Mouse (Mus musculus): ENCODE results near the gene Rin2. TPM values are rescaled to one million over a fixed set of nuclear protein-coding genes. Genes with fewer than 3 reads are reported as not detected.

Rin2 gene
- total and polyA plus RNA-seq, 3 experiments, result 0.05 to 0.10 (median 0.08) TPM

DNA sequence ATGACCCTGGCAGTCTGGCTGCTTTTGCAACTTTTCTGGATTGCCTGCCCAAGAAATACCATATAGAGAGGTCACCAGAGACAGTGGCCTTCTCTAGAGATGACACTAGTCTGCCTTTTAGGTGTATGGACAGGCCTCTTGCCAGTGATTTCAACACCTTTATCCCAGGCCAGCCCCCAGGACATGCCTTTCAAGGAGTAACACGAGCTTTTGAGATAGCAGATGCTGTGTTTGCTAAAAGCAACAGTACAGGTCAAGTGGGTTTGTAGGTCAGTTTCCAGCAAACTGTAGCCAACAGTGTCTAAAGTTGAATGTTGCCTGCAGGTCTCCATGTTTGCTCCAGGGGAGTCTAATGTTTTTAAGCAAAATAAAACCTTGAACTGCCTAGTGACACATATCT, 118.7 kb downstream of the Rin2 start:
- H3K4me2 ChIP-seq (ENCODE audit: insufficient read depth, low read depth, poor library complexity, severe bottlenecking), result no peak overlapping the region
- TF ChIP-seq POLR2A (IDR thresholded peaks at IDR 0.05; ENCODE audit: low read depth, low read length), result no peak
- in situ Hi-C loops (cut with MboI; ENCODE audit: low pct_ligation_motif_present, low pct_unique_long_range_greater_than_20kb, low sequenced_read_pairs), result no loop called here

DNA sequence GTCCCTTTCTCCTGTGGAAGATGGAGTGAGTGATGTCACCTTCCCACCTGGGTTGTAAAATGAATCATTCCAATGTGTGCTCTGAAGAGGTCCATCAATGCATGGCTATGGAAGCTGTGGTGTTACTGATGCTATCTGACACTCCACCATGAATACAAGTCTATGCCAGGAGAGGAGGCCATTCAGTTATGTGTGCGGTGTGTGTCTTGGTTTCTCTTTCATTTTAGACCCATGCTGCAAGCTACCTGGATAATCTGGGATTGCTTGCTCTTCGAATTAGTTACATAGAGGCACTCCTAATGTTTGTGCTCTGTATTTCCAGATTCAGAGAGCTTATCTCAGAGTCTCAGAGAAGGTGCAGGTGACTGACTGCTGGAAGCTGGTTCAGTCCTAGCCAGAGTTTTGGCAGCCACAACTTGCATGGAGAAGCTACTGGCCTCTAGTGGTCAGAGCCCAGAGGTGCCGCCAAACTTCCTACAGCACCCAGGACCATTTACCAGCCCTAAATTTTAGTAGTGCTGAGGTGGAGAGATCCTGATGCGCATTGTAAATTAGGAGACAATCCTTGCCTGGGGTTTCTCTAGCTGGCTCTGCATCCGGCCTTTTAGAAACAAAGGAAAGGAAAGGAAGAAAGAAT, 119.4 kb downstream of the Rin2 start:
- H3K27ac ChIP-seq (ENCODE audit: insufficient read depth, low read depth), result no peak overlapping the region
- no peaks in the 10 kb centered on the region for H3K9me3 ChIP-seq (replicated peaks; ENCODE audit: low read length)
- peak; percentile 55 for DNase-seq (ENCODE audit: extremely low read depth)
- no peak overlapping the region for H3K9ac ChIP-seq (ENCODE audit: insufficient read depth, low read depth)
- H3K27me3 ChIP-seq (replicated peaks), result no peaks in the 10 kb centered on the region
- H3K79me2 ChIP-seq (replicated peaks; ENCODE audit: control insufficient read depth, extremely low read depth, insufficient read depth, poor library complexity, severe bottlenecking), result no peaks in the 10 kb centered on the region
- peaks cover 0 to 15% of the 10 kb centered on the region in 2 experiments; a peak in 1 of 4 replicates for H3K4me1 ChIP-seq (ENCODE audit: control insufficient read depth in 1 of 2, insufficient read depth in 2 of 2)
- in situ Hi-C loops (cut with MboI; ENCODE audit: low pct_ligation_motif_present, low pct_unique_long_range_greater_than_20kb, low sequenced_read_pairs) (no loop called here), dilution Hi-C loops (cut with MboI; ENCODE audit: extremely low pct_ligation_motif_present, extremely low pct_unique_long_range_greater_than_20kb, low sequenced_read_pairs) (no loop called here)
- peak overlapping the region; percentile 19; the same call in 1 of the 2 replicates for H3K4me2 ChIP-seq (ENCODE audit: insufficient read depth, low read depth, poor library complexity, severe bottlenecking)
- H3K36me3 ChIP-seq (replicated peaks in 1 of 2; ENCODE audit: control insufficient read depth in 1 of 2, insufficient read depth in 1 of 2, low read length in 1 of 2), result no peaks in the 10 kb centered on the region
- peak; percentile 72 for TF ChIP-seq SMC3 (IDR thresholded peaks at IDR 0.05; ENCODE audit: low read depth, low read length)
- TF ChIP-seq ZMIZ1 (IDR thresholded peaks at IDR 0.05; ENCODE audit: low read depth, low read length), result no peak
- peak; percentile 69 for TF ChIP-seq RAD21 (IDR thresholded peaks at IDR 0.05; ENCODE audit: low read depth, low read length)
- TF ChIP-seq MYC (IDR thresholded peaks at IDR 0.05; ENCODE audit: low read depth, low read length), result no peak
- TF ChIP-seq NRF1 (IDR thresholded peaks at IDR 0.05; ENCODE audit: low read depth, low read length), result no peak
- no peak for TF ChIP-seq JUN (IDR thresholded peaks at IDR 0.05; ENCODE audit: insufficient read depth, low read depth, low read length)
- no peak for TF ChIP-seq BHLHE40 (IDR thresholded peaks at IDR 0.05; ENCODE audit: low read depth, low read length)
- TF ChIP-seq TBP (conservative IDR thresholded peaks at IDR 0.05; ENCODE audit: low read depth, low read length), result no peak
- peak; percentile 55 to 83; a peak in 3 of 4 replicates for TF ChIP-seq CTCF (conservative IDR thresholded peaks at IDR 0.05 in 1 of 2, IDR thresholded peaks at IDR 0.05 in 1 of 2; ENCODE audit: low read depth in 2 of 2, low read length in 2 of 2)
- peak overlapping the region in 1 of 3 experiments; percentile 12 for H3K4me3 ChIP-seq (replicated peaks in 1 of 3; ENCODE audit: low read depth in 2 of 3, low read length in 2 of 3, poor library complexity in 1 of 3)

More for the DNA sequence above, 118.7 kb downstream of the Rin2 start:
- H3K9me3 ChIP-seq (replicated peaks; ENCODE audit: low read length), result no peaks in the 10 kb centered on the region
- no peak for DNase-seq (ENCODE audit: extremely low read depth)
- no peak overlapping the region for H3K27ac ChIP-seq (ENCODE audit: insufficient read depth, low read depth)
- peaks cover 0 to 15% of the 10 kb centered on the region in 2 experiments; a peak in 1 of 4 replicates for H3K4me1 ChIP-seq (ENCODE audit: control insufficient read depth in 1 of 2, insufficient read depth in 2 of 2)
- H3K27me3 ChIP-seq (replicated peaks), result no peaks in the 10 kb centered on the region
- no peaks in the 10 kb centered on the region for H3K79me2 ChIP-seq (replicated peaks; ENCODE audit: control insufficient read depth, extremely low read depth, insufficient read depth, poor library complexity, severe bottlenecking)
- H3K36me3 ChIP-seq (replicated peaks in 1 of 2; ENCODE audit: control insufficient read depth in 1 of 2, insufficient read depth in 1 of 2, low read length in 1 of 2), result no peaks in the 10 kb centered on the region
- H3K9ac ChIP-seq (ENCODE audit: insufficient read depth, low read depth), result no peak overlapping the region
- no peak overlapping the region for H3K4me3 ChIP-seq (replicated peaks in 1 of 3; ENCODE audit: low read depth in 2 of 3, low read length in 2 of 3, poor library complexity in 1 of 3)
- dilution Hi-C loops (cut with MboI; ENCODE audit: extremely low pct_ligation_motif_present, extremely low pct_unique_long_range_greater_than_20kb, low sequenced_read_pairs), result no loop called here

GRCm38 (mm10) chr2:145797851-145798250, 122.8 kb downstream of the Rin2 start:
- H3K9me3 ChIP-seq (replicated peaks; ENCODE audit: low read length), result no peaks in the 10 kb centered on the region

More at GRCm38 (mm10) chr2:145797851-145798250, 122.8 kb downstream of the Rin2 start:
- Histone ChIP-seq H3K4me2 (ENCODE audit: insufficient read depth, low read depth, poor library complexity, severe bottlenecking) (no peak overlapping the region), H3K4me3 (replicated peaks in 1 of 3; ENCODE audit: low read depth in 2 of 3, low read length in 2 of 3, poor library complexity in 1 of 3) (no peak overlapping the region), H3K79me2 (replicated peaks; ENCODE audit: control insufficient read depth, extremely low read depth, insufficient read depth, poor library complexity, severe bottlenecking) (no peaks in the 10 kb centered on the region), H3K36me3 (replicated peaks in 1 of 2; ENCODE audit: control insufficient read depth in 1 of 2, insufficient read depth in 1 of 2, low read length in 1 of 2) (no peaks in the 10 kb centered on the region), H3K27me3 (replicated peaks) (no peaks in the 10 kb centered on the region), H3K27ac (ENCODE audit: insufficient read depth, low read depth) (no peak overlapping the region), H3K4me1 (ENCODE audit: control insufficient read depth in 1 of 2, insufficient read depth in 2 of 2) (peaks cover 0 to 5% of the 10 kb centered on the region in 2 experiments; a peak in 1 of 4 replicates), H3K9ac (ENCODE audit: insufficient read depth, low read depth) (no peak overlapping the region)
- no peak for DNase-seq (ENCODE audit: extremely low read depth)
- dilution Hi-C loops (cut with MboI; ENCODE audit: extremely low pct_ligation_motif_present, extremely low pct_unique_long_range_greater_than_20kb, low sequenced_read_pairs) (no loop called here), in situ Hi-C loops (cut with MboI; ENCODE audit: low pct_ligation_motif_present, low pct_unique_long_range_greater_than_20kb, low sequenced_read_pairs) (no loop called here)
- TF ChIP-seq USF2 (conservative IDR thresholded peaks at IDR 0.05; ENCODE audit: low read depth, low read length) (no peak), KAT2A (IDR thresholded peaks at IDR 0.05; ENCODE audit: insufficient replicate concordance, low read length) (no peak), TBP (conservative IDR thresholded peaks at IDR 0.05; ENCODE audit: low read depth, low read length) (no peak), ZNF384 (IDR thresholded peaks at IDR 0.05; ENCODE audit: low read depth, low read length) (no peak), CHD2 (IDR thresholded peaks at IDR 0.05; ENCODE audit: low read length) (no peak), CHD1 (IDR thresholded peaks at IDR 0.05; ENCODE audit: low read depth, low read length) (no peak), MAFK (IDR thresholded peaks at IDR 0.05; ENCODE audit: insufficient replicate concordance, low read length) (no peak), USF1 (IDR thresholded peaks at IDR 0.05; ENCODE audit: low read depth, low read length) (no peak), E2F4 (IDR thresholded peaks at IDR 0.05; ENCODE audit: insufficient replicate concordance, low read depth, low read length) (no peak), SMC3 (IDR thresholded peaks at IDR 0.05; ENCODE audit: low read depth, low read length) (no peak), MAZ (IDR thresholded peaks at IDR 0.05; ENCODE audit: low read depth, low read length) (no peak), ELF1 (IDR thresholded peaks at IDR 0.05; ENCODE audit: low read depth, low read length) (no peak), NELFE (IDR thresholded peaks at IDR 0.05; ENCODE audit: low read depth, low read length) (no peak), ZMIZ1 (IDR thresholded peaks at IDR 0.05; ENCODE audit: low read depth, low read length) (no peak), EP300 (IDR thresholded peaks at IDR 0.05; ENCODE audit: low read length) (no peak), BHLHE40 (IDR thresholded peaks at IDR 0.05; ENCODE audit: low read depth, low read length) (no peak), POLR2A (IDR thresholded peaks at IDR 0.05; ENCODE audit: low read depth, low read length) (no peak), PAX5 (IDR thresholded peaks at IDR 0.05; ENCODE audit: low read length) (no peak), RAD21 (IDR thresholded peaks at IDR 0.05; ENCODE audit: low read depth, low read length) (no peak), RCOR1 (conservative IDR thresholded peaks at IDR 0.05; ENCODE audit: low read depth, low read length) (no peak)
